Mouse (Mus musculus) spleen, postnatal 36 days (tissue): ENCODE data around the gene Tanc1.

Experiments used
- DNase-seq, 2 experiments: peaks; one replicate each; pipeline ENCODE4 v3.0.0; 2022; ENCODE audit warnings: low spot score in 2 of 2, mixed read lengths in 1 of 2

The Tanc1 gene

GRCm38 (mm10) chr2:59757015-59757414 is 145.2 kb downstream of the Tanc1 start:
- no peak for DNase-seq

GRCm38 (mm10) chr2:59758139-59758918 is 146.5 kb downstream of the Tanc1 start:
- DNase-seq = no peak

GRCm38 (mm10) chr2:59760731-59761130 is 148.9 kb downstream of the Tanc1 start:
- no peak for DNase-seq

- DNase-seq = no peak
Measured at GRCm38 (mm10) chr2:59761183-59761582, 149.3 kb downstream of the Tanc1 start.

- no peak for DNase-seq
Measured at GRCm38 (mm10) chr2:59762277-59762676, 150.4 kb downstream of the Tanc1 start.

GRCm38 (mm10) chr2:59765671-59766070 is 153.8 kb downstream of the Tanc1 start:
- DNase-seq = no peak

GRCm38 (mm10) chr2:59767893-59768292 is 156.1 kb downstream of the Tanc1 start:
- no peak for DNase-seq

GRCm38 (mm10) chr2:59768661-59769384 is 157.0 kb downstream of the Tanc1 start:
- DNase-seq = no peak

- no peak for DNase-seq
Measured at GRCm38 (mm10) chr2:59769385-59769735, 157.5 kb downstream of the Tanc1 start.

GRCm38 (mm10) chr2:59771708-59772107 is 159.9 kb downstream of the Tanc1 start:
- DNase-seq = no peak

- no peak for DNase-seq
Measured at GRCm38 (mm10) chr2:59772261-59772683, 160.4 kb downstream of the Tanc1 start.

GRCm38 (mm10) chr2:59774374-59774773 is 162.5 kb downstream of the Tanc1 start:
- no peak for DNase-seq

- no peak for DNase-seq
Measured at GRCm38 (mm10) chr2:59775148-59775547, 163.3 kb downstream of the Tanc1 start.

- no peak for DNase-seq
Measured at GRCm38 (mm10) chr2:59775820-59776219, 164.0 kb downstream of the Tanc1 start.

- no peak for DNase-seq
Measured at GRCm38 (mm10) chr2:59779355-59779754, 167.5 kb downstream of the Tanc1 start.

GRCm38 (mm10) chr2:59780240-59780639 is 168.4 kb downstream of the Tanc1 start:
- no peak for DNase-seq

- DNase-seq = no peak
Measured at GRCm38 (mm10) chr2:59783055-59783831, 171.4 kb downstream of the Tanc1 start.

- no peak for DNase-seq
Measured at GRCm38 (mm10) chr2:59783832-59784627, 172.2 kb downstream of the Tanc1 start.

GRCm38 (mm10) chr2:59784628-59784883 is 172.7 kb downstream of the Tanc1 start:
- DNase-seq = no peak

GRCm38 (mm10) chr2:59785597-59785996 is 173.8 kb downstream of the Tanc1 start:
- no peak for DNase-seq

- no peak for DNase-seq
Measured at GRCm38 (mm10) chr2:59788704-59789500, 177.1 kb downstream of the Tanc1 start.
